Mouse (Mus musculus) intestine, embryonic 16.5 days (tissue): ENCODE results near the gene Dtnbp1. TPM values are rescaled to one million over a fixed set of nuclear protein-coding genes. Genes with fewer than 3 reads are reported as not detected.
A peak's percentile ranks its signal among the peaks of the same experiment; 100 is the strongest.

Experiments used
- ATAC-seq: fragments of 200-750 bp; cut with Nextera tagmentation; 2 replicates; pipeline ENCODE4 v1.8.0; 2017; ENCODE audit warnings: moderate TSS enrichment, moderate library complexity
- H3K27ac ChIP-seq: fragments of 300-500 bp; sonication (generic); 2 replicates; pipeline ENCODE4 v1.5.1; 2014; ENCODE audit warnings: mild to moderate bottlenecking, low read length
- H3K27me3 ChIP-seq: fragments of 300-500 bp; sonication (generic); replicated peaks from 2 replicates; pipeline ENCODE4 v1.6.1; 2014; ENCODE audit warnings: low read length, control low read depth, mixed read lengths; ENCODE audit not compliant: control insufficient read depth, insufficient read depth
- H3K36me3 ChIP-seq: fragments of 300-500 bp; sonication (generic); 2 replicates; pipeline ENCODE4 v1.6.1; 2014; ENCODE audit warnings: low read length, control low read depth; ENCODE audit not compliant: control insufficient read depth, insufficient read depth
- H3K4me1 ChIP-seq: fragments of 300-500 bp; sonication (generic); 2 replicates; pipeline ENCODE4 v1.6.1; 2014; ENCODE audit warnings: low read length, control low read depth, mixed read lengths; ENCODE audit not compliant: control insufficient read depth, insufficient read depth
- H3K4me2 ChIP-seq: fragments of 300-500 bp; sonication (generic); 2 replicates; pipeline ENCODE4 v1.6.1; 2014; ENCODE audit warnings: low read depth, low read length, control low read depth
- H3K4me3 ChIP-seq: fragments of 300-500 bp; sonication (generic); 2 replicates; pipeline ENCODE4 v1.5.1; 2014; ENCODE audit warnings: mild to moderate bottlenecking, low read length
- H3K9ac ChIP-seq: fragments of 300-500 bp; sonication (generic); 2 replicates; pipeline ENCODE4 v1.6.1; 2014; ENCODE audit warnings: low read depth, low read length
- H3K9me3 ChIP-seq: fragments of 300-500 bp; sonication (generic); 2 replicates; pipeline ENCODE4 v1.6.1; 2016; ENCODE audit warnings: low read length, control low read depth; ENCODE audit not compliant: control insufficient read depth
- WGBS: fragments of 180-500 bp; shearing (Covaris S2); extraction: QIAGEN DNeasy Blood & Tissue Kit; methylation state at CpG from one replicate; pipeline ENCODE4 v1.1.7; 2014; 5-methylcytosine and 5-hydroxymethylcytosine counted together
- polyA plus RNA-seq: library from polyadenylated mRNA; unstranded; fragments of >200 nt; fragmentation: Nextera tagmentation; extraction: Ambion mirVana; gene quantifications from 2 replicates; pipeline ENCODE4 v1.2.1, GENCODE M21; 2015

Gene Dtnbp1
- polyA plus RNA-seq, 1 experiment from 2014 or later, result 64.9 TPM

DNA sequence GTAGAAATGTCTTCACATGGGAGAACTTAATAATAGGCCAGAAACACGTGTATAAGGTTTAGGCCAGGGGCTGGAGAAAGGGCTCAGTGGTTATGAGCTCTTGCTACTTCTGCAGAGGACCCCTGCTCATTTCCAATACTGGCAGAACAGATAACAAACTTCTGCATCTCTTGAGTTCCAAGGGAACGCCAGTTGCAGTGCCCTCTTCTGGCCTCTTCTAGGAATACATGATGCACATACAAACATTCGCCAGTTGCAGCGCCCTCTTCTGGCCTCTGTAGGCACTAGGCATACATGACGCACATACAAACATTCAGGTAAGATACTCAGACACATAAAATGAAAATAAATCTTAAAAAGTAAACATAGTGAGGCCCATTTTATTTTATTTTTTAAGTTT lies 4.5 kb upstream of the Dtnbp1 start:
- peaks cover 6% of the 10 kb centered on the region; the same call in 1 of the 2 replicates for H3K4me1 ChIP-seq
- H3K36me3 ChIP-seq, result no peaks in the 10 kb centered on the region
- no peak overlapping the region for H3K4me3 ChIP-seq
- no peaks in the 10 kb centered on the region for H3K27me3 ChIP-seq
- H3K9me3 ChIP-seq, result no peaks in the 10 kb centered on the region
- WGBS, result 79% methylated on average over 5 of the region's 5 CpGs
- ATAC-seq, result no peak
- H3K9ac ChIP-seq, result no peak overlapping the region
- no peak overlapping the region for H3K4me2 ChIP-seq
- no peak overlapping the region for H3K27ac ChIP-seq

GRCm38 (mm10) chr13:45005861-45006260 lies 3.9 kb upstream of the Dtnbp1 start:
- no peak overlapping the region for H3K27ac ChIP-seq
- no peaks in the 10 kb centered on the region for H3K27me3 ChIP-seq
- 57% methylated on average over 7 of the region's 7 CpGs for WGBS

GRCm38 (mm10) chr13:45004987-45005592 lies 3.1 kb upstream of the Dtnbp1 start:
- Histone ChIP-seq H3K4me1 (peaks cover 6% of the 10 kb centered on the region; the same call in 1 of the 2 replicates), H3K4me2 (no peak overlapping the region), H3K27ac (no peak overlapping the region), H3K9ac (no peak overlapping the region), H3K27me3 (no peaks in the 10 kb centered on the region), H3K4me3 (no peak overlapping the region), H3K36me3 (no peaks in the 10 kb centered on the region), H3K9me3 (no peaks in the 10 kb centered on the region)
- 83% methylated on average over 5 of the region's 5 CpGs for WGBS
- no peak for ATAC-seq

More at GRCm38 (mm10) chr13:45005861-45006260, 3.9 kb upstream of the Dtnbp1 start:
- Histone ChIP-seq H3K4me1 (peaks cover 6% of the 10 kb centered on the region; the same call in 1 of the 2 replicates), H3K9ac (no peak overlapping the region), H3K4me2 (no peak overlapping the region), H3K4me3 (no peak overlapping the region), H3K36me3 (no peaks in the 10 kb centered on the region), H3K9me3 (no peaks in the 10 kb centered on the region)
- ATAC-seq, result no peak

GRCm38 (mm10) chr13:45003026-45003425 lies 1.1 kb upstream of the Dtnbp1 start:
- Histone ChIP-seq H3K27me3 (no peaks in the 10 kb centered on the region), H3K36me3 (no peaks in the 10 kb centered on the region), H3K27ac (no peak overlapping the region), H3K4me2 (no peak overlapping the region), H3K4me1 (peaks cover 9% of the 10 kb centered on the region; the same call in 1 of the 2 replicates), H3K9ac (no peak overlapping the region), H3K9me3 (no peaks in the 10 kb centered on the region), H3K4me3 (no peak overlapping the region)
- no peak for ATAC-seq
- WGBS, result 66% methylated on average over 5 of the region's 5 CpGs

GRCm38 (mm10) chr13:45001228-45001910 lies 578 bp downstream of the Dtnbp1 start:
- Histone ChIP-seq H3K9me3 (no peaks in the 10 kb centered on the region), H3K9ac (peak overlapping the region; percentile 89), H3K27me3 (no peaks in the 10 kb centered on the region), H3K4me2 (peak overlapping the region; percentile 83), H3K27ac (peak overlapping the region; percentile 84), H3K4me1 (peaks cover 9% of the 10 kb centered on the region; the same call in 1 of the 2 replicates), H3K36me3 (no peaks in the 10 kb centered on the region), H3K4me3 (peak overlapping the region; percentile 92)
- WGBS, result under 1% methylated on average over 52 of the region's 52 CpGs
- ATAC-seq, result peak; percentile 93

DNA sequence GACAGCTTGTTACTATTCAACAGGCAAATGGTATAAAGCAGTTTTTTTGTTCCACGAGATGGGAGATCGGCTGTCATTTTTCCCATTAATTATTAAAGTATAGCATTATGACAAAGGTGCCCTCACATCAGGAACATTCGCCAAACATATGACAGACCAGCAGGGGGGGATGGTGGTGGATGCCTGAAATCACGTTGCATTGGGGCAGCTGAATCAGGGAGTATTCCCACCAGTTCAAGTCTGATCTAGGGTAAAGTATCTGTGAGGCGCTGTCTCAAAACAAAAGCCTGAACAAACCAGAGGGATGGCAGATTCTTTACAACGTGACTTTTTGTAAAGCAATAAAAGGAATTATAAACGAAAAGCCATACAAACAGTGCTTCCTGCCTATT lies 1.1 kb downstream of the Dtnbp1 start:
- Histone ChIP-seq H3K9ac (peak overlapping the region; percentile 89), H3K36me3 (no peaks in the 10 kb centered on the region), H3K27me3 (no peaks in the 10 kb centered on the region), H3K27ac (peak overlapping the region; percentile 84; the same call in 1 of the 2 replicates), H3K9me3 (no peaks in the 10 kb centered on the region), H3K4me1 (peaks cover 9% of the 10 kb centered on the region; the same call in 1 of the 2 replicates), H3K4me3 (peak overlapping the region; percentile 92), H3K4me2 (peak overlapping the region; percentile 83)
- ATAC-seq, result 0 out of 2 replicates have a peak, but pooled peaks have one; percentile 10
- WGBS, result 15% methylated on average over 7 of the region's 7 CpGs

DNA sequence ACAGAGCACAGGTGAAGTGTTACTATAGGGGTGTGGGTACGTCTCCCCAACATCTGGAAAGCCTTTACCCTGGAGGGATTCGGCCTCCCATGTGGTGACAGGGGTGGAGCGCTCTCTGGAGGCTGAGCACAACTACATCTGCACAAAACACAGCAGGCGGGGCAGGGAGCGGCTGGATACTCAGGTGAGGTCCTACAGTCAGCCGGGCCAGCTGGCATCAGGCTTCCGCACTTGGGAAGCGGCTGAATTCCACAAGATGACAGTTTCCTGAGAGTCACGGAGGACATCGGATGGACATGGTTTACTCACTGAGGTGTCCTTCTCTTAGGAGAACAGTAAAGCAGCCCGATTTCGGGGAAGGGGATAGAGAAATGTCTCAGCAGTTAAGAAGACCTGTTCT lies 2.7 kb downstream of the Dtnbp1 start:
- Histone ChIP-seq H3K9ac (no peak overlapping the region), H3K4me2 (no peak overlapping the region), H3K4me3 (no peak overlapping the region), H3K9me3 (no peaks in the 10 kb centered on the region), H3K27me3 (no peaks in the 10 kb centered on the region), H3K36me3 (no peaks in the 10 kb centered on the region), H3K27ac (no peak overlapping the region), H3K4me1 (peaks cover 9% of the 10 kb centered on the region; the same call in 1 of the 2 replicates)
- 88% methylated on average over 12 of the region's 12 CpGs for WGBS
- no peak for ATAC-seq

- Histone ChIP-seq H3K9me3 (no peaks in the 10 kb centered on the region), H3K4me1 (peaks cover 3% of the 10 kb centered on the region; the same call in 1 of the 2 replicates), H3K36me3 (no peaks in the 10 kb centered on the region), H3K4me3 (no peak overlapping the region), H3K4me2 (no peak overlapping the region), H3K27ac (no peak overlapping the region), H3K9ac (no peak overlapping the region), H3K27me3 (no peaks in the 10 kb centered on the region)
- WGBS, result 87% methylated on average over 5 of the region's 5 CpGs
- no peak for ATAC-seq
These were observed 5.6 kb downstream of the Dtnbp1 start for GRCm38 (mm10) chr13:44996339-44996738.

DNA sequence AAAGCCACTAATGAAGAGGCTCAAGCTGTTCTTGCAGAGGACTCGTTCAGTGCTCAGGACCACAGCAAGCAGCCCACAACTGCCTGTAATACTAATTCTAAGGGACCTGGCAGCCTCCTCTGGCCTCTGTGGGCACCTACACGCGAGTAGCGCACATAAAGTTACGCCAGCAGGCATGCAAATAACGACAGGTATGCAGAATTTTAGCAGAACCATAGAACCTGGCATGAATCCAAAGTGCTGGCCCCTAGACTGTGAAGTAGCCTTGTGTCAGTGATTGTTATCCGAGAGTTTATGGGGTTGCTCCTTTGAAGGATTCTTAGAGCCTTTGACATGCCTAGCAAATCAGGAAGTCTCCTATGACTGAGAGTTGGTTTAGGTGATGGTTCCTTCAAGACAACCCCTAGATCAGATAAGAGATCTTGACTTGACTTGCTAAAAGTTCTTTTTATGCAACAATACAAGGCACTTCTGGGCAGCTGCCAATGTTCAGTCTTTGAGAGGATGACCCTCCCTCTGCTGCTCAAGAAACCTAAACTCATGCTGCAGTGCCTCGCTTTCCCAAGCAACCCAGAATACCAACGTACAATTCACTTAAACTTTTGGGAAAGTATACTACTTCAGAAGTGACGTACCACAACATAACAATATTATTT lies 9.3 kb downstream of the Dtnbp1 start:
- Histone ChIP-seq H3K4me2 (no peak overlapping the region), H3K27me3 (no peaks in the 10 kb centered on the region)
- 87% methylated on average over 10 of the region's 10 CpGs for WGBS

More for the DNA sequence above, 9.3 kb downstream of the Dtnbp1 start:
- Histone ChIP-seq H3K27ac (no peak overlapping the region), H3K36me3 (no peaks in the 10 kb centered on the region), H3K4me3 (no peak overlapping the region), H3K9ac (no peak overlapping the region), H3K9me3 (no peaks in the 10 kb centered on the region), H3K4me1 (no peaks in the 10 kb centered on the region)
- no peak for ATAC-seq
